9 mouse cellular contexts compared by ENCODE assay signal in genomic region chr8:128383176-128383575, GRCm38 (mm10). TPM values are rescaled to one million over a fixed set of nuclear protein-coding genes. Genes with fewer than 3 reads are reported as not detected.
DNase-seq lines count a peak whose midpoint lies in the region; ATAC-seq and TF ChIP-seq lines count a peak whose summit lies in the region.
"Had no signal": no experiment of that assay in that cellular context is flagged by ENCODE, and none has a peak within 500 bp of the region (broad histone marks: within the 10 kb centered on the region; RNA-seq: fewer than 3 reads in every experiment).

No protein-coding gene starts in this region.

- ATAC-seq in forebrain, embryonic 15.5 days (replicated peaks), result no peak
- no peak for ATAC-seq in liver, embryonic 12.5 days
- ATAC-seq in lung, postnatal 0 days, result peak; percentile 31; the same call in 1 of the 2 replicates
- ATAC-seq in inflammation-experienced regulatory T-cells, adult 6 months, result no peak

- H3K27me3 ChIP-seq in forebrain, embryonic 10.5 days (ENCODE audit: poor library complexity, severe bottlenecking), result no peaks in the 10 kb centered on the region
- H3K27me3 ChIP-seq in forebrain, embryonic 15.5 days, result no peaks in the 10 kb centered on the region
- H3K27me3 ChIP-seq in liver, embryonic 12.5 days (replicated peaks), result no peaks in the 10 kb centered on the region
- H3K27me3 ChIP-seq in lung, postnatal 0 days (replicated peaks; ENCODE audit: insufficient read depth, low read length), result no peaks in the 10 kb centered on the region

- no peak overlapping the region for H3K4me2 ChIP-seq in forebrain, embryonic 15.5 days (replicated peaks)
- no peak overlapping the region for H3K4me2 ChIP-seq in liver, embryonic 12.5 days
- H3K4me2 ChIP-seq in lung, postnatal 0 days (replicated peaks; ENCODE audit: low read depth, low read length), result no peak overlapping the region

- no peak for DNase-seq in forebrain, embryonic 10.5 days (ENCODE audit: extremely low spot score, low spot score)
- peak; percentile 6 for DNase-seq in liver
- DNase-seq in lung, postnatal 0 days (ENCODE audit: low spot score), result peak; percentile 48
- no peak for DNase-seq in yolk sac, embryonic 10.5 days (ENCODE audit: low spot score)
- DNase-seq: kidney, adult 9 months had no signal

- 0 out of 2 replicates have a peak overlapping the region, but pooled peaks have one; percentile 44 for H3K27ac ChIP-seq in forebrain, embryonic 10.5 days
- H3K27ac ChIP-seq in forebrain, embryonic 15.5 days (replicated peaks), result no peak overlapping the region
- H3K27ac ChIP-seq in liver, embryonic 12.5 days, result no peak overlapping the region
- peak overlapping the region; percentile 11; the same call in 1 of the 2 replicates for H3K27ac ChIP-seq in embryonic fibroblast, embryonic 13.5 days (ENCODE audit: insufficient read depth, low read length)
- no peak overlapping the region for H3K27ac ChIP-seq in lung, postnatal 0 days (ENCODE audit: low read length)

- TF ChIP-seq CTCF in embryonic fibroblast, embryonic 13.5 days (IDR thresholded peaks at IDR 0.05; ENCODE audit: borderline replicate concordance, insufficient read depth, low read length), result no peak
- TF ChIP-seq CTCF in lung, postnatal 0 days (IDR thresholded peaks at IDR 0.05), result no peak

- H3K9ac ChIP-seq in forebrain, embryonic 15.5 days (replicated peaks), result no peak overlapping the region
- H3K9ac ChIP-seq in liver, embryonic 12.5 days, result no peak overlapping the region
- H3K9ac ChIP-seq in lung, postnatal 0 days (replicated peaks; ENCODE audit: low read depth), result no peak overlapping the region

- no peak for TF ChIP-seq POLR2A in embryonic fibroblast, embryonic 13.5 days (IDR thresholded peaks at IDR 0.05; ENCODE audit: low read depth, low read length)

- no peak overlapping the region for H3K4me3 ChIP-seq in forebrain, embryonic 10.5 days
- no peak overlapping the region for H3K4me3 ChIP-seq in forebrain, embryonic 15.5 days
- H3K4me3 ChIP-seq in liver, embryonic 12.5 days, result no peak overlapping the region
- H3K4me3 ChIP-seq in embryonic fibroblast, embryonic 13.5 days (ENCODE audit: insufficient read depth, low read length), result no peak overlapping the region
- no peak overlapping the region for H3K4me3 ChIP-seq in lung, postnatal 0 days (ENCODE audit: low read depth, low read length)

- no peaks in the 10 kb centered on the region for H3K36me3 ChIP-seq in forebrain, embryonic 10.5 days (replicated peaks)
- H3K36me3 ChIP-seq in forebrain, embryonic 15.5 days, result no peaks in the 10 kb centered on the region
- H3K36me3 ChIP-seq in liver, embryonic 12.5 days, result no peaks in the 10 kb centered on the region
- H3K36me3 ChIP-seq in lung, postnatal 0 days (ENCODE audit: insufficient read depth, low read length), result no peaks in the 10 kb centered on the region

- no peaks in the 10 kb centered on the region for H3K9me3 ChIP-seq in forebrain, embryonic 10.5 days
- no peaks in the 10 kb centered on the region for H3K9me3 ChIP-seq in forebrain, embryonic 15.5 days
- no peaks in the 10 kb centered on the region for H3K9me3 ChIP-seq in liver, embryonic 12.5 days (replicated peaks)
- H3K9me3 ChIP-seq in lung, postnatal 0 days (ENCODE audit: low read length), result no peaks in the 10 kb centered on the region

- peaks cover 31% of the 10 kb centered on the region for H3K4me1 ChIP-seq in forebrain, embryonic 10.5 days
- peaks cover 38% of the 10 kb centered on the region for H3K4me1 ChIP-seq in forebrain, embryonic 15.5 days
- H3K4me1 ChIP-seq in liver, embryonic 12.5 days, result peaks cover 3% of the 10 kb centered on the region; the same call in 1 of the 2 replicates
- H3K4me1 ChIP-seq in embryonic fibroblast, embryonic 13.5 days (ENCODE audit: control insufficient read depth, insufficient read depth, low read length), result peaks cover 17% of the 10 kb centered on the region
- peaks cover 14% of the 10 kb centered on the region; the same call in 1 of the 2 replicates for H3K4me1 ChIP-seq in lung, postnatal 0 days (ENCODE audit: insufficient read depth, low read depth, low read length)

- 38% methylated on average over 3 of the region's 3 CpGs for WGBS in forebrain, embryonic 10.5 days
- 13% methylated on average over 3 of the region's 3 CpGs for WGBS in forebrain, embryonic 15.5 days
- 46% methylated on average over 3 of the region's 3 CpGs for WGBS in liver, embryonic 12.5 days (ENCODE audit: insufficient replicate concordance)
- WGBS in lung, postnatal 0 days, result 34% methylated on average over 3 of the region's 3 CpGs

- no peak for TF ChIP-seq EP300 in lung, postnatal 0 days (IDR thresholded peaks at IDR 0.05)

RNA-seq across cellular contexts. Expression of gene Nrp1, which starts 24.8 kb away (rescaled TPM):
- polyA plus RNA-seq in forebrain, embryonic 10.5 days (2016; fragmentation: Nextera tagmentation; extraction: Ambion mirVana), result 15.8 and 17.7 TPM in 2 replicates
- 132 and 134 TPM in 2 replicates for polyA plus RNA-seq in forebrain, embryonic 15.5 days (2015; fragmentation: Nextera tagmentation; extraction: Ambion mirVana)
- polyA plus RNA-seq in liver, embryonic 12.5 days (2016; fragmentation: Nextera tagmentation; extraction: Ambion mirVana), result 32.0 and 32.8 TPM in 2 replicates
- polyA plus RNA-seq in embryonic fibroblast, embryonic 13.5 days (2011; ENCODE audit: insufficient read length, low read depth, missing spikeins), result 121 and 194 TPM in 2 replicates
- polyA plus RNA-seq in lung, postnatal 0 days (2015; fragmentation: Nextera tagmentation; extraction: Ambion mirVana), result 158 and 187 TPM in 2 replicates
- 100 to 1,000 TPM; 145 to 329 (median 260) TPM for polyA plus RNA-seq in inflammation-experienced regulatory T-cells, adult 6 months (2017; shearing (Covaris generic))

Comparison
In these comparisons a context has a peak if more than half of its experiments do, and no peak if none do; other contexts are left out.
1. H3K27ac ChIP-seq: peak in forebrain, embryonic 10.5 days (single experiment) and embryonic fibroblast, embryonic 13.5 days (single experiment); none in forebrain, embryonic 15.5 days (single experiment), liver, embryonic 12.5 days (single experiment) and lung, postnatal 0 days (single experiment).
2. DNase-seq: peak in liver (single experiment) and lung, postnatal 0 days (single experiment); none in forebrain, embryonic 10.5 days (single experiment) and yolk sac, embryonic 10.5 days (single experiment).